Mouse (Mus musculus) limb, embryonic 10.5 days (tissue): ENCODE measurements around the gene Rap1gap2. TPM values are rescaled to one million over a fixed set of nuclear protein-coding genes. Genes with fewer than 3 reads are reported as not detected.

Experiments
- DNase-seq: peaks from one replicate; pipeline ENCODE4 v3.0.0-alpha.2; 2017; ENCODE audit warnings: low spot score
- H3K27ac ChIP-seq: fragments of 300-500 bp; sonication (generic); 2 replicates; pipeline ENCODE4 v1.5.1; 2016; ENCODE audit warnings: mild to moderate bottlenecking
- H3K27me3 ChIP-seq: fragments of 300-500 bp; sonication (generic); 2 replicates; pipeline ENCODE4 v1.6.1; 2016; ENCODE audit warnings: low read depth, mild to moderate bottlenecking; ENCODE audit not compliant: poor library complexity, severe bottlenecking
- H3K36me3 ChIP-seq: fragments of 300-500 bp; sonication (generic); 2 replicates; pipeline ENCODE4 v1.6.1; 2016; ENCODE audit warnings: mild to moderate bottlenecking, moderate library complexity
- H3K4me1 ChIP-seq: fragments of 300-500 bp; sonication (generic); 2 replicates; pipeline ENCODE4 v1.6.1; 2016
- H3K4me3 ChIP-seq: fragments of 300-500 bp; sonication (generic); 2 replicates; pipeline ENCODE4 v1.5.1; 2016; ENCODE audit warnings: mild to moderate bottlenecking, moderate library complexity
- H3K9me3 ChIP-seq: fragments of 300-500 bp; sonication (generic); replicated peaks from 2 replicates; pipeline ENCODE4 v1.6.1; 2016; ENCODE audit warnings: mild to moderate bottlenecking
- WGBS: fragments of 180-500 bp; shearing (Covaris S2); methylation state at CpG from one replicate; pipeline ENCODE4 v1.1.7; 2016; 5-methylcytosine and 5-hydroxymethylcytosine counted together
- polyA plus RNA-seq: library from polyadenylated mRNA; unstranded; fragments of >200 nt; fragmentation: Nextera tagmentation; extraction: Ambion mirVana; gene quantifications from 2 replicates; pipeline ENCODE4 v1.2.1, GENCODE M21; 2016

The Rap1gap2 gene
- polyA plus RNA-seq, 1 experiment from 2014 or later = 0.34 TPM

- no peak overlapping the region for H3K27ac ChIP-seq
- DNase-seq = peak; percentile 65
- no peaks in the 10 kb centered on the region for H3K9me3 ChIP-seq
- no peak overlapping the region for H3K4me3 ChIP-seq
- H3K27me3 ChIP-seq = 0 out of 2 replicates have a peak, but pooled peaks cover 4% of the 10 kb centered on the region
- 37% methylated on average over 14 of the region's 14 CpGs for WGBS
- H3K4me1 ChIP-seq = peaks cover 14% of the 10 kb centered on the region
- no peaks in the 10 kb centered on the region for H3K36me3 ChIP-seq
Measured at GRCm38 (mm10) chr11:74536140-74536842, 74.4 kb downstream of the Rap1gap2 start.

- WGBS = 87% methylated on average over 7 of the region's 7 CpGs
- Histone ChIP-seq H3K4me3 (no peak overlapping the region), H3K27me3 (0 out of 2 replicates have a peak, but pooled peaks cover 9% of the 10 kb centered on the region), H3K9me3 (no peaks in the 10 kb centered on the region), H3K4me1 (peaks cover 14% of the 10 kb centered on the region), H3K36me3 (no peaks in the 10 kb centered on the region), H3K27ac (no peak overlapping the region)
- no peak for DNase-seq
Measured at GRCm38 (mm10) chr11:74534380-74534779, 76.3 kb downstream of the Rap1gap2 start.

DNA sequence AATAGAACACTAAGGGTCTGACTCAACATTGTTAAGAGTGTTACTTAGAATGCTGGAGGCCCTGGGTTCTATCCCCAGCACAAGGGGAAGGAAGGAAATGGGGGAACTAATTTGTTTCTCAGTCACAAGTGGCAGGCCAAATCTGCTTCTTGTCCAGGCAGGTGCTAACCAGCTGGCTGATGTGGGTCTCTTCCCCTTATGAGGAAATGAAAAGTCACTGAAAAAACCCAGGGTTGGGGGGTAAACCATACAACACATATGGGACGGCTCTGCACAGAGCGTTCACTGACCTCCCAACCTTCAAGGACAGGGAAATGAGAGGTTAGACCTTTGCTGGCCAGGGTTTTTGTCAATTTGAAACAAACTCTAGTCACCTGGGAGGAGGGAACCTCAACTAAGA lies 77.7 kb downstream of the Rap1gap2 start:
- H3K4me1 ChIP-seq = peaks cover 14% of the 10 kb centered on the region
- no peaks in the 10 kb centered on the region for H3K36me3 ChIP-seq
- no peak for DNase-seq
- 0 out of 2 replicates have a peak, but pooled peaks cover 10% of the 10 kb centered on the region for H3K27me3 ChIP-seq
- no peak overlapping the region for H3K4me3 ChIP-seq
- 81% methylated on average over 2 of the region's 2 CpGs for WGBS
- H3K9me3 ChIP-seq = no peaks in the 10 kb centered on the region
- H3K27ac ChIP-seq = no peak overlapping the region

DNA sequence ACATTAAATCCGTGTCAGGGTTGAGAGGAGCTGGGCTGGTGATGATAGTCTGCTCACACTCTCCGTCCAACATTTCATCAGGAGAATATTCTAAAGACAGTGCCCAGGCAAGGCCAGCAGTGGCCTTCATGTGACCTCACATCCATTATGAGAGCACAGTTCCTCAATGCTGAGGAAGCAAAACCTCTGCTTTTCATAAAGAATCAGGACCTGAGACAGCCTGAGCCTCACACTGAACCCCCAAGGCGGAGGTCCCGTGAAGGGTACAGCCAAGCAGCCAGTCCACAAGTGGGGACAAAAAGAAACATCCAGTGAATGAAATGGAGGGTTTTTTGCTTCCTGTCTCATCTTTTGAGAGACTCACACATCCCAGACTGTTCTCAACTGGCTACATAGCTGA lies 78.3 kb downstream of the Rap1gap2 start:
- Histone ChIP-seq H3K36me3 (no peaks in the 10 kb centered on the region), H3K4me3 (no peak overlapping the region), H3K9me3 (no peaks in the 10 kb centered on the region), H3K27ac (no peak overlapping the region), H3K27me3 (peaks cover 16% of the 10 kb centered on the region; the same call in 1 of the 2 replicates), H3K4me1 (peaks cover 14% of the 10 kb centered on the region)
- 75% methylated on average over 4 of the region's 4 CpGs for WGBS
- no peak for DNase-seq

GRCm38 (mm10) chr11:74531725-74532124 lies 79.0 kb downstream of the Rap1gap2 start:
- 45% methylated on average over 3 of the region's 3 CpGs for WGBS
- H3K4me3 ChIP-seq = no peak overlapping the region
- H3K9me3 ChIP-seq = no peaks in the 10 kb centered on the region
- H3K27ac ChIP-seq = no peak overlapping the region
- H3K36me3 ChIP-seq = no peaks in the 10 kb centered on the region
- peaks cover 18% of the 10 kb centered on the region for H3K27me3 ChIP-seq
- no peak for DNase-seq
- H3K4me1 ChIP-seq = peaks cover 18% of the 10 kb centered on the region

- WGBS = 51% methylated on average over 4 of the region's 4 CpGs
- Histone ChIP-seq H3K27ac (no peak overlapping the region), H3K4me3 (no peak overlapping the region), H3K36me3 (no peaks in the 10 kb centered on the region), H3K9me3 (no peaks in the 10 kb centered on the region), H3K4me1 (peaks cover 11% of the 10 kb centered on the region), H3K27me3 (peaks cover 33% of the 10 kb centered on the region)
- DNase-seq = peak; percentile 52
Measured at GRCm38 (mm10) chr11:74529803-74530202, 80.9 kb downstream of the Rap1gap2 start.

- no peaks in the 10 kb centered on the region for H3K9me3 ChIP-seq
- no peak overlapping the region for H3K27ac ChIP-seq
- DNase-seq = no peak
- no peak overlapping the region for H3K4me3 ChIP-seq
- H3K36me3 ChIP-seq = no peaks in the 10 kb centered on the region
- peaks cover 56% of the 10 kb centered on the region for H3K27me3 ChIP-seq
- H3K4me1 ChIP-seq = peaks cover 30% of the 10 kb centered on the region
- WGBS = 77% methylated on average over 7 of the region's 7 CpGs
Measured at GRCm38 (mm10) chr11:74527555-74527954, 83.2 kb downstream of the Rap1gap2 start.

- no peaks in the 10 kb centered on the region for H3K36me3 ChIP-seq
- DNase-seq = peak; percentile 59
- WGBS = 21% methylated on average over 18 of the region's 18 CpGs
- H3K27me3 ChIP-seq = peaks cover 67% of the 10 kb centered on the region
- H3K4me1 ChIP-seq = peaks cover 35% of the 10 kb centered on the region
- peak overlapping the region; percentile 34 for H3K4me3 ChIP-seq
- H3K27ac ChIP-seq = peak overlapping the region; percentile 34; the same call in 1 of the 2 replicates
- H3K9me3 ChIP-seq = no peaks in the 10 kb centered on the region
Measured at GRCm38 (mm10) chr11:74526180-74527158, 84.2 kb downstream of the Rap1gap2 start.

DNA sequence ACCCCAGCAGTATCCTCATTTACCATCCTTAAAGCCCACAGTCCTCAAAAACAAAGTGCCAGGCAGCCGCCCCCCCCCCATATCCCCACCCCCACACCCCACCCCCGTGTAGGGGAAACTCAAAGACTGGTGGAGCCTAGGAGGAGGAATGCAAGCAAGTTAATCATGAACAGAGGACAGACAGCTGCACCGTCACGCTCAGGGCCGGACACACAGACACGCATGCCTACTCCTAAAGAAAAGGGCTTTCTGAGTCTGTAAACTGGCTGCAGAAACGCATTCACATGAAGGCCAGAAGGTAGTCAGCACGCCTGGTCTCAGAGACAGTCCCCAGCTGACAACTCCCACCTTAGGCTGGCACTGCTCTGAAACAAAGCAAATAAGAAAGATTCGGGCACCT lies 85.1 kb downstream of the Rap1gap2 start:
- 68% methylated on average over 9 of the region's 9 CpGs for WGBS
- H3K27me3 ChIP-seq = peaks cover 72% of the 10 kb centered on the region
- H3K27ac ChIP-seq = no peak overlapping the region

DNA sequence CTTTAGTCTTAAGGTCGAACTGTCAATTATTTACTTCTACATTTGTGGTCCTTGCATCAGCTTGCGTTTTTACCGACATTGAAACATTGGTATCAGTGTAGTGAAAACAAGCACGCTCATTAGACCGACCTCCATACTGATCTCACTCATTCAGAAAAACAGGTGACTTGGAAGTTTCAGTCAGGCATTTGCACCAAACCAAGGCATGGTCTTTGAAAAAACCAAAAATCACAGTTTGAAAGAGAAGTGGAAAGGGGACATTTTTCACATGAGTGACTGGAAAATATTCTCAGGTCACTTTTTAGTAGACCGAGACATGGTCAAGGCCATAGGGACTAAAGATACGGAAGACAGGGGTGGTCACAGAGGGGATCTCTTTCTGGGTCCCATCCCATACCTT lies 85.5 kb downstream of the Rap1gap2 start:
- Histone ChIP-seq H3K27ac (no peak overlapping the region), H3K4me3 (no peak overlapping the region), H3K9me3 (no peaks in the 10 kb centered on the region), H3K4me1 (peaks cover 35% of the 10 kb centered on the region), H3K36me3 (no peaks in the 10 kb centered on the region), H3K27me3 (peaks cover 73% of the 10 kb centered on the region)
- 90% methylated on average over 7 of the region's 7 CpGs for WGBS
- no peak for DNase-seq

More for the DNA sequence above, 85.1 kb downstream of the Rap1gap2 start:
- Histone ChIP-seq H3K9me3 (no peaks in the 10 kb centered on the region), H3K4me1 (peaks cover 35% of the 10 kb centered on the region), H3K36me3 (no peaks in the 10 kb centered on the region), H3K4me3 (no peak overlapping the region)
- no peak for DNase-seq

- H3K4me1 ChIP-seq = peaks cover 35% of the 10 kb centered on the region
- no peaks in the 10 kb centered on the region for H3K36me3 ChIP-seq
- no peak overlapping the region for H3K4me3 ChIP-seq
- H3K9me3 ChIP-seq = no peaks in the 10 kb centered on the region
- WGBS = 51% methylated on average over 9 of the region's 9 CpGs
- peaks cover 81% of the 10 kb centered on the region for H3K27me3 ChIP-seq
- H3K27ac ChIP-seq = no peak overlapping the region
- no peak for DNase-seq
Measured at GRCm38 (mm10) chr11:74524050-74524965, 86.4 kb downstream of the Rap1gap2 start.
